In the genomic region with DNA sequence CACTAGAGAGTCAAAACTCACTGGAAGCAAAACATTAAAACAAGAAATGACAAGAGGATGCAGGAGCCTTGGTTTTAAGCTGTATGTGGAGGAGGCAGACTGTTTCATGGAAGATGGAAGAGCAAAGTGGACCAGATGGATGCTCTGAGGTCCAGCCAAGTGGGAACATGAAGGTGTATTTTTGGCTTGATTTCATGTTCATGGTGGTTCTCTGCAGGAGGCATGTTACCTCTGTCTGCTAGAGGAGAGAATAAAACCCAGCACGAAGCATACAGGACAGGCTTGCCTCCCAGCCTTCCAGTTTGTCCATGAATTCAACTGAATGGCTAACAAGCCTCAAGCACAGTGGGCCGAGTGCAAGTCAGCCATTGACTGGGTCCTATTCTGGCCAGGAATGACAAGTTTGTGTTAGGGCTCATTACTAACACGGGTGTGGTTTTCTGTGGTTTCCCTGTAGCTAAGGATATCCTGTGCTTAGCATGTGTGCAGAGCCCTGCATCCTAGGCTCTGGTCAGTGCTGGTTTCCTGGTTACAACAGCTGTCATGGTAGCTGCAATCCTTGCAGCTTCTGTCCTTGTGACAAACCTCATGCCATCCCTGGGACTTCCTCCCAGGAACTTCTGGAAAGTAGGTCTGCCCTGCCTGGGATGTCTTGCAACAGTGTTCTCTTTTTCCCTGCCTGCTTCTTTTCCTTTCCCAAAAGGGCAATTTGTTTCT, we compare ENCODE assay signal across 23 mouse cellular contexts. TPM values are rescaled to one million over a fixed set of nuclear protein-coding genes. Genes with fewer than 3 reads are reported as not detected.
A peak's percentile ranks its signal among the peaks of the same experiment; 100 is the strongest.
DNase-seq lines count a peak whose midpoint lies in the region; ATAC-seq lines count a peak whose summit lies in the region.
"Had no signal": no experiment of that assay in that cellular context is flagged by ENCODE, and none has a peak within 500 bp of the region (broad histone marks: within the 10 kb centered on the region; RNA-seq: fewer than 3 reads in every experiment).

No protein-coding gene starts in this region.

- peak; percentile 55 for DNase-seq in 416B (ENCODE audit: low read depth)
- peak; percentile 28 to 52 for DNase-seq in cerebellum, postnatal 10 days
- DNase-seq in lung, postnatal 14 days = no peak
- no peak for DNase-seq in heart, postnatal 25 days (ENCODE audit: low spot score)
- DNase-seq in gastrocnemius, adult 8-10 months (ENCODE audit: low spot score in 2 of 2) = no peak
- DNase-seq: heart, postnatal 14 days; lung, postnatal 36 days; spleen, adult 18-20 months; thymus, postnatal 14 days had no signal

- H3K27ac ChIP-seq in macrophage = peak overlapping the region; percentile 42
- no peak overlapping the region for H3K27ac ChIP-seq in midbrain, embryonic 13.5 days
- H3K27ac ChIP-seq: embryonic facial prominence, embryonic 12.5 days; hindbrain, postnatal 0 days; layer of hippocampus, adult 2 months; left cerebral cortex, adult 2 months; limb, embryonic 12.5 days; liver, embryonic 14.5 days; midbrain, embryonic 15.5 days; stomach, embryonic 15.5 days had no signal

- no peaks in the 10 kb centered on the region for H3K36me3 ChIP-seq in macrophage (ENCODE audit: inconsistent target)
- no peaks in the 10 kb centered on the region for H3K36me3 ChIP-seq in midbrain, embryonic 13.5 days
- H3K36me3 ChIP-seq: embryonic facial prominence, embryonic 12.5 days; limb, embryonic 12.5 days; midbrain, embryonic 15.5 days; stomach, embryonic 15.5 days had no signal

- 24% methylated on average over 3 of the region's 3 CpGs for WGBS in macrophage (ENCODE audit: missing documents)
- 82% methylated on average over 3 of the region's 3 CpGs for WGBS in midbrain, embryonic 13.5 days

- H3K4me2 ChIP-seq in midbrain, embryonic 13.5 days (replicated peaks) = no peak overlapping the region
- H3K4me2 ChIP-seq: embryonic facial prominence, embryonic 12.5 days; limb, embryonic 12.5 days; midbrain, embryonic 15.5 days; stomach, embryonic 15.5 days had no signal

- H3K4me3 ChIP-seq in macrophage (ENCODE audit: inconsistent target) = no peak overlapping the region
- H3K4me3 ChIP-seq in midbrain, embryonic 13.5 days (replicated peaks) = no peak overlapping the region
- H3K4me3 ChIP-seq: embryonic facial prominence, embryonic 12.5 days; layer of hippocampus, adult 2 months; left cerebral cortex, adult 2 months; limb, embryonic 12.5 days; midbrain, embryonic 15.5 days; stomach, embryonic 15.5 days had no signal

- ATAC-seq in activated CD4-positive, CD25-positive, alpha-beta regulatory T cell, adult 4 months = peak; percentile 50
- ATAC-seq in midbrain, embryonic 13.5 days = no peak
- ATAC-seq: hindbrain, postnatal 0 days; midbrain, embryonic 15.5 days had no signal

- H3K9me3 ChIP-seq in midbrain, embryonic 13.5 days = no peaks in the 10 kb centered on the region
- H3K9me3 ChIP-seq: embryonic facial prominence, embryonic 12.5 days; limb, embryonic 12.5 days; midbrain, embryonic 15.5 days; stomach, embryonic 15.5 days had no signal

- intact Hi-C loops in heart, postnatal 25 days (cut with DNase I) = no loop called here

- no peaks in the 10 kb centered on the region for H3K79me2 ChIP-seq in macrophage (ENCODE audit: inconsistent target)

- no peaks in the 10 kb centered on the region for H3K27me3 ChIP-seq in midbrain, embryonic 13.5 days
- H3K27me3 ChIP-seq: embryonic facial prominence, embryonic 12.5 days; limb, embryonic 12.5 days; midbrain, embryonic 15.5 days; stomach, embryonic 15.5 days had no signal

- H3K4me1 ChIP-seq in midbrain, embryonic 13.5 days (replicated peaks) = no peaks in the 10 kb centered on the region
- H3K4me1 ChIP-seq: embryonic facial prominence, embryonic 12.5 days; limb, embryonic 12.5 days; midbrain, embryonic 15.5 days; stomach, embryonic 15.5 days had no signal

- no peak overlapping the region for H3K9ac ChIP-seq in midbrain, embryonic 13.5 days (replicated peaks)
- H3K9ac ChIP-seq: embryonic facial prominence, embryonic 12.5 days; limb, embryonic 12.5 days; liver, embryonic 14.5 days; midbrain, embryonic 15.5 days; stomach, embryonic 15.5 days had no signal

RNA-seq across cellular contexts. Expression of a gene that starts 14.1 kb away (rescaled TPM):
- 10 to 100 TPM; 71.6 to 77.3 TPM for polyA plus RNA-seq in activated CD4-positive, CD25-positive, alpha-beta regulatory T cell, adult 4 months (2017; shearing (Covaris generic))
- 1 to 10 TPM in 8 of 26 experiments, under 1 TPM in 15, not detected in 3; 0.22 to 9.0 (median 0.70) TPM for total RNA-seq in macrophage (2018; cell fraction: chromatin; rRNA removed)
- total RNA-seq in macrophage (2018; cell fraction: cytosol; rRNA removed) = 1 to 10 TPM in 21 of 26 experiments, under 1 TPM in 5; 0.48 to 4.7 (median 1.5) TPM
- 1 to 10 TPM in 23 of 26 experiments, under 1 TPM in 3; 0.64 to 9.1 (median 3.3) TPM for total RNA-seq in macrophage (2018; cell fraction: nucleus; rRNA removed)
- 0.53 to 2.3 TPM (median 0.56 TPM) in 3 replicates for polyA plus RNA-seq in macrophage (2018)
- not detected in 2 replicates for polyA plus RNA-seq in midbrain, embryonic 13.5 days (2015; fragmentation: Nextera tagmentation; extraction: Ambion mirVana)
- not detected for total RNA-seq in heart, postnatal 25 days (2021)
- total RNA-seq in gastrocnemius, adult 8-10 months (2022) = not detected
- total RNA-seq: adrenal gland, postnatal 4 days; gastrocnemius, adult 18-20 months; heart, postnatal 14 days; hindbrain, postnatal 0 days; layer of hippocampus, adult 2 months; left cerebral cortex, adult 2 months had no signal
- polyA plus RNA-seq: embryonic facial prominence, embryonic 12.5 days; midbrain, embryonic 15.5 days; neural tube, embryonic 14.5 days had no signal

Comparison
In these comparisons a context has a peak if more than half of its experiments do, and no peak if none do; other contexts are left out.
1. DNase-seq: peak in 416B (single experiment) and cerebellum, postnatal 10 days (2 of 2); none in lung, postnatal 14 days (single experiment), heart, postnatal 25 days (single experiment) and gastrocnemius, adult 8-10 months (0 of 2).
2. RNA of a gene that starts 14.1 kb away (polyA plus RNA-seq): 71.6 to 77.3 TPM in activated CD4-positive, CD25-positive, alpha-beta regulatory T cell, adult 4 months; 0.53 to 2.3 TPM in macrophage and not detected in midbrain, embryonic 13.5 days; every median in the first group is over 10 times any median in the second.